Mouse (Mus musculus) CH12.LX (cell line): ENCODE measurements at regions not wholly inside any gene's neighbourhood (a gene's known extent, or its start where the extent isn't known, plus 50 kb on each side); places are given as distances from the start of the nearest gene placed in this dataset.

Source experiments
- DNase-seq: peaks from one replicate; pipeline ENCODE4 v3.0.0-alpha.2; 2013; ENCODE audit errors: extremely low read depth
- H3K27ac ChIP-seq: 2 replicates; pipeline ENCODE4 v1.5.1; 2012; ENCODE audit warnings: low read depth, mild to moderate bottlenecking, control low read depth, moderate library complexity; ENCODE audit not compliant: insufficient read depth
- H3K27me3 ChIP-seq: replicated peaks from 2 replicates; pipeline ENCODE3; 2012; ENCODE audit warnings: inconsistent platforms
- H3K36me3 ChIP-seq, 2 experiments: replicated peaks in 1 of 2; 2 replicates each; pipeline versions ENCODE3 to v1.6.1; 2012; ENCODE audit warnings: inconsistent platforms in 1 of 2, low read length in 1 of 2, mild to moderate bottlenecking in 1 of 2, mixed read lengths in 1 of 2, moderate library complexity in 1 of 2; ENCODE audit not compliant: control insufficient read depth in 1 of 2, insufficient read depth in 1 of 2
- H3K4me1 ChIP-seq, 2 experiments: 2 replicates each; pipeline ENCODE4 v1.6.1; 2012; ENCODE audit warnings: inconsistent platforms in 1 of 2, moderate library complexity in 1 of 2; ENCODE audit not compliant: insufficient read depth in 2 of 2, control insufficient read depth in 1 of 2
- H3K4me2 ChIP-seq: 2 replicates; pipeline ENCODE4 v1.6.1; 2012; ENCODE audit warnings: low read depth, mild to moderate bottlenecking, control low read depth; ENCODE audit not compliant: poor library complexity, insufficient read depth, severe bottlenecking
- H3K4me3 ChIP-seq, 3 experiments: fragments of 150-350 bp in 1 of 3; sonication (generic) in 1 of 3; replicated peaks in 1 of 3; 2 replicates each; pipeline versions ENCODE3 to v1.5.1; 2011 to 2012; ENCODE audit warnings: low read depth in 2 of 3, low read length in 2 of 3, mild to moderate bottlenecking in 2 of 3, moderate library complexity in 2 of 3, control low read depth in 1 of 3, improper control_type of control experiment in 1 of 3, inconsistent platforms in 1 of 3, mixed read lengths in 1 of 3; ENCODE audit not compliant: poor library complexity in 1 of 3
- H3K79me2 ChIP-seq: replicated peaks from 2 replicates; pipeline ENCODE4 v1.6.1; 2012; ENCODE audit warnings: mild to moderate bottlenecking, moderate library complexity; ENCODE audit not compliant: control insufficient read depth, poor library complexity, insufficient read depth, severe bottlenecking; ENCODE audit errors: extremely low read depth
- H3K9ac ChIP-seq: 2 replicates; pipeline ENCODE4 v1.6.1; 2012; ENCODE audit warnings: low read depth, mild to moderate bottlenecking, control low read depth, moderate library complexity; ENCODE audit not compliant: insufficient read depth
- H3K9me3 ChIP-seq: replicated peaks from 2 replicates; pipeline ENCODE3; 2012; ENCODE audit warnings: low read length, inconsistent platforms, mixed read lengths
- CHD1 ChIP-seq: IDR thresholded peaks from 2 replicates; pipeline ENCODE4 v1.6.1; 2012; ENCODE audit warnings: low read depth, low read length, improper control_type of control experiment, inconsistent platforms
- CHD2 ChIP-seq: IDR thresholded peaks from 2 replicates; pipeline ENCODE4 v1.6.1; 2011; ENCODE audit warnings: low read length, improper control_type of control experiment
- ELF1 ChIP-seq: IDR thresholded peaks from 2 replicates; pipeline ENCODE4 v1.6.1; 2014; ENCODE audit warnings: low read depth, mild to moderate bottlenecking, inconsistent platforms, low read length, improper control_type of control experiment
- EP300 ChIP-seq: IDR thresholded peaks from 2 replicates; pipeline ENCODE4 v1.6.1; 2011; ENCODE audit warnings: low read length, improper control_type of control experiment
- ETS1 ChIP-seq: conservative IDR thresholded peaks from 2 replicates; pipeline ENCODE4 v1.6.1; 2012; ENCODE audit warnings: low read depth, mild to moderate bottlenecking, inconsistent platforms, low read length, improper control_type of control experiment, moderate library complexity
- JUND ChIP-seq: conservative IDR thresholded peaks from 2 replicates; pipeline ENCODE4 v1.6.1; 2011; ENCODE audit warnings: low read depth, low read length, improper control_type of control experiment
- KAT2A ChIP-seq: IDR thresholded peaks from 2 replicates; pipeline ENCODE4 v1.6.1; 2012; ENCODE audit warnings: low read length, improper control_type of control experiment, inconsistent platforms; ENCODE audit not compliant: insufficient replicate concordance
- MEF2A ChIP-seq: IDR thresholded peaks from 2 replicates; pipeline ENCODE4 v1.6.1; 2014; ENCODE audit warnings: low read depth, mild to moderate bottlenecking, inconsistent platforms, low read length, improper control_type of control experiment, borderline replicate concordance
- MXI1 ChIP-seq: IDR thresholded peaks from 2 replicates; pipeline ENCODE4 v1.6.1; 2011; ENCODE audit warnings: mild to moderate bottlenecking, low read depth, low read length, improper control_type of control experiment
- PAX5 ChIP-seq: IDR thresholded peaks from 2 replicates; pipeline ENCODE4 v1.6.1; 2012; ENCODE audit warnings: low read length, inconsistent platforms, mixed read lengths
- RAD21 ChIP-seq: IDR thresholded peaks from 2 replicates; pipeline ENCODE4 v1.6.1; 2011; ENCODE audit warnings: low read depth, mild to moderate bottlenecking, low read length, improper control_type of control experiment, moderate library complexity
- TCF12 ChIP-seq: IDR thresholded peaks from 2 replicates; pipeline ENCODE4 v1.6.1; 2014; ENCODE audit warnings: low read depth, mild to moderate bottlenecking, inconsistent platforms, low read length, improper control_type of control experiment
- UBTF ChIP-seq: IDR thresholded peaks from 2 replicates; pipeline ENCODE4 v1.6.1; 2012; ENCODE audit warnings: low read depth, mild to moderate bottlenecking, inconsistent platforms, low read length, improper control_type of control experiment, moderate library complexity
- USF1 ChIP-seq: IDR thresholded peaks from 2 replicates; pipeline ENCODE4 v1.6.1; 2014; ENCODE audit warnings: low read depth, mild to moderate bottlenecking, inconsistent platforms, low read length, improper control_type of control experiment
- dilution Hi-C: fragments of 300-500 bp; cut with MboI; formaldehyde crosslinking; loops from 2 replicates; pipeline ENCODE4 v1.14.3; 2020; ENCODE audit warnings: low sequenced_read_pairs; ENCODE audit not compliant: extremely low pct_unique_long_range_greater_than_20kb, extremely low pct_ligation_motif_present
- in situ Hi-C: fragments of 300-500 bp; cut with MboI; formaldehyde crosslinking; loops from 3 replicates; pipeline ENCODE4 v1.14.3; 2019; ENCODE audit warnings: low sequenced_read_pairs, low pct_ligation_motif_present, low pct_unique_long_range_greater_than_20kb, mixed read lengths

- DNase-seq = peak; percentile 34
- Histone ChIP-seq H3K9me3 (peaks cover 3% of the 10 kb centered on the region), H3K4me2 (no peak overlapping the region), H3K9ac (no peak overlapping the region), H3K27me3 (no peaks in the 10 kb centered on the region), H3K4me1 (peaks cover 30 to 93% of the 10 kb centered on the region in 2 experiments), H3K79me2 (no peaks in the 10 kb centered on the region), H3K36me3 (peaks cover 0 to 27% of the 10 kb centered on the region in 2 experiments), H3K27ac (no peak overlapping the region), H3K4me3 (no peak overlapping the region)
- dilution Hi-C loops = no loop called here
- in situ Hi-C loops = loop anchor here (10.0 kb wide), 1 partner anchor 218 kb away; no protein-coding TSS in a partner anchor
- TF ChIP-seq CHD2 (peak; percentile 53; the same call in 1 of the 2 replicates), RAD21 (no peak)
These were observed 684.0 kb upstream of the Car8 start for GRCm38 (mm10) chr4:8922695-8923363.

GRCm38 (mm10) chr4:8921477-8922385 is 682.9 kb upstream of the Car8 start:
- Histone ChIP-seq H3K9me3 (peaks cover 3% of the 10 kb centered on the region), H3K27ac (no peak overlapping the region), H3K9ac (no peak overlapping the region), H3K27me3 (no peaks in the 10 kb centered on the region), H3K4me2 (no peak overlapping the region), H3K4me1 (peaks cover 24 to 86% of the 10 kb centered on the region in 2 experiments), H3K79me2 (no peaks in the 10 kb centered on the region)
- dilution Hi-C loops = no loop called here
- TF ChIP-seq EP300 = no peak
- TF ChIP-seq PAX5 = no peak
- TF ChIP-seq USF1 = no peak
- TF ChIP-seq KAT2A = no peak
- no peak for TF ChIP-seq ETS1
- TF ChIP-seq MEF2A = no peak
- no peak for TF ChIP-seq JUND
- TF ChIP-seq TCF12 = no peak
- TF ChIP-seq CHD2 = no peak
- TF ChIP-seq MXI1 = no peak
- no peak for TF ChIP-seq CHD1
- TF ChIP-seq ELF1 = no peak
- TF ChIP-seq UBTF = no peak
- TF ChIP-seq, all 38 proteins: peak for 0
- Histone ChIP-seq H3K4me3 (no peak overlapping the region), H3K36me3 (peaks cover 0 to 27% of the 10 kb centered on the region in 2 experiments)
- DNase-seq = no peak
- in situ Hi-C loops = loop anchor here (10.0 kb wide), 1 partner anchor 217 kb away; no protein-coding TSS in a partner anchor
